Comparison of ENCODE assay signal across 12 mouse cellular contexts in the genomic region with DNA sequence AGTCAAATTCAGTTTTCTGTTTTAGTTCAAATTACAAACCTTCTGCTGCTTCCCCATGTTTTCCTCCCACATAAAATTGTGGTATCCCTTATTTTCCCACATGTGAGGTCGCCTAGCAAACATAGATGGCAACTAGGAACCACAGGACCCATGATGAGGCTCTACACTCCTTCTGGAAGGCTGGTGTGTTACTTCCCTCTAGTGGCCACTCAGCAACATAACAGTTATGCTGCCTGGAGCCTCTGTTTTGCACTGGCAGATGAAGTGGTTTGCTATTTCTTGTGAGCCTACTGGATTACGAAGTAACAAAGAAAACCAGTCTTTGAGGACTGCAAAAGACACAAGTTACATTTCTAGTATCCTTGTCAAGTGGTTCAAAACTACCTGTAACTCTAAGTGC. TPM values are rescaled to one million over a fixed set of nuclear protein-coding genes. Genes with fewer than 3 reads are reported as not detected.
DNase-seq lines count a peak whose midpoint lies in the region; TF ChIP-seq lines count a peak whose summit lies in the region.
"Had no signal": no experiment of that assay in that cellular context is flagged by ENCODE, and none has a peak within 500 bp of the region (broad histone marks: within the 10 kb centered on the region; RNA-seq: fewer than 3 reads in every experiment).

No protein-coding gene starts in this region.

- intact Hi-C loops in heart, postnatal 10 days (cut with DNase I) = loop anchor here (5.0 kb wide), 1 partner anchor 1030 kb away; no protein-coding TSS in a partner anchor
- intact Hi-C loops in heart, postnatal 25 days (cut with DNase I) = loop anchor here (5.0 kb wide), 1 partner anchor 1030 kb away; no protein-coding TSS in a partner anchor

- no peaks in the 10 kb centered on the region for H3K36me3 ChIP-seq in testis, adult 2 months (ENCODE audit: control insufficient read depth, insufficient read depth, low read length)
- H3K36me3 ChIP-seq: embryonic facial prominence, embryonic 13.5 days had no signal

- TF ChIP-seq CTCF in testis, adult 2 months (IDR thresholded peaks at IDR 0.05; ENCODE audit: control insufficient read depth, insufficient read depth, insufficient replicate concordance, low read depth, low read length) = peak; percentile 34; the same call in 1 of the 2 replicates

- no peak overlapping the region for H3K4me3 ChIP-seq in testis, adult 2 months (ENCODE audit: control insufficient read depth, low read depth, low read length)
- H3K4me3 ChIP-seq: embryonic facial prominence, embryonic 13.5 days had no signal

- no peak for TF ChIP-seq POLR2A in testis, adult 2 months (IDR thresholded peaks at IDR 0.05; ENCODE audit: control insufficient read depth, low read depth, low read length)

- DNase-seq in heart, postnatal 10 days = peak; percentile 1 to 3
- no peak for DNase-seq in heart, postnatal 25 days (ENCODE audit: low spot score)
- DNase-seq in testis, postnatal 10 days (ENCODE audit: low spot score) = no peak
- peak; percentile 14 for DNase-seq in embryo, embryonic 11 days
- DNase-seq in cerebellum, adult 11-12 months = no peak
- no peak for DNase-seq in layer of hippocampus, postnatal 10 days (ENCODE audit: low spot score in 2 of 2)
- no peak for DNase-seq in ovary, postnatal 14 days (ENCODE audit: low spot score)
- DNase-seq: lung, adult 18-20 months had no signal

- no peak overlapping the region for H3K27ac ChIP-seq in testis, adult 2 months (ENCODE audit: control insufficient read depth, insufficient read depth, low read depth, low read length)
- H3K27ac ChIP-seq: embryonic facial prominence, embryonic 13.5 days had no signal

- no peaks in the 10 kb centered on the region for H3K4me1 ChIP-seq in testis, adult 2 months (ENCODE audit: control insufficient read depth, insufficient read depth, low read length)
- H3K4me1 ChIP-seq: embryonic facial prominence, embryonic 13.5 days had no signal

- H3K27me3 ChIP-seq in testis, adult 2 months (ENCODE audit: control insufficient read depth, insufficient read depth, low read length) = no peaks in the 10 kb centered on the region
- H3K27me3 ChIP-seq: embryonic facial prominence, embryonic 13.5 days had no signal

RNA-seq across cellular contexts. Expression of a gene that starts 16.1 kb away (rescaled TPM):
- not detected for total RNA-seq in heart, postnatal 10 days (2021)
- not detected for total RNA-seq in heart, postnatal 25 days (2021)
- not detected in 2 replicates for polyA plus RNA-seq in testis, adult 2 months (2012; rRNA removed)
- not detected for total RNA-seq in layer of hippocampus, postnatal 10 days (2021)
- polyA plus RNA-seq: embryonic facial prominence, embryonic 13.5 days; heart, embryonic 11.5 days; neural tube, embryonic 14.5 days had no signal

Comparison
In these comparisons a context has a peak if more than half of its experiments do, and no peak if none do; other contexts are left out.
1. DNase-seq: peak in heart, postnatal 10 days (2 of 2) and embryo, embryonic 11 days (single experiment); none in heart, postnatal 25 days (single experiment), testis, postnatal 10 days (single experiment), cerebellum, adult 11-12 months (single experiment), layer of hippocampus, postnatal 10 days (0 of 2) and ovary, postnatal 14 days (single experiment).